Mouse (Mus musculus): ENCODE measurements around the gene Epc2.

Gene Epc2

DNA sequence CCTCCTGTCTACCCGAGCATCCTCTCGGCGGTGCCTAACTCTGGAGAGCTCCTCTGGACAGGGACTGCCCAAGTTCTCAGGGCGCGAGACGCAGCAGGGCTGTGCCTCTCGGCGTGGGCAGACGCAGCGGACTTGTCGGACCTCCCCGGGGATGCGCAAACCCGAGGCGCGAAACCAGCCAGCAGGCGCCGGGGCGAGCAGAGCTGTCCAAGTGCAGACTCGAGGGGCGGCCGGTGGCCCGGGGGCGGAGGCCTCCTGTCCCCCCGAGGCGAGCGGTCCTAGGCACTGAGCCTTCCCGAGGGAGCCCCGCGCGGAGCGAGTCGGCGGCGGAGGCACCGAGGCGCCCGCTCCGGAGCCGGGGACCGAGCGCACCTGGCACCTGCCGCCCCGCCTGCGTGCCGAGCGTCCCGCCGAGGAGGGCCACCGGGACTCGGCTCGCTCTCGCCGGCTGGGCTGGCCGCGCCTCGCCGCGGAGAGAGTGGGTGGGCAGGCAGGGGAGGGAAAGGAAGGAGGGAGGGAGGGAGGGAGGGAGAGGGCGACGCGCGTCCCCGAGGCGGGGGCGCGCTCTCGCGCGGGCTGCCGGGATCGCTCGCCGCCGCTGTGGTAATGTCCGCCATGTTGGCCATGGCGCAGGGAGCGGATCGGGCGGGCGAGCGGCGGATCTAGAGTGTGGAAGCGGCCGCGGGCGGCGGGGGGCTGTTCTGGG lies at the start of gene Epc2:
Epc2 (plus strand) TSS at position 556 of the 706 bp plus-strand sequence.
- DNase-seq, result peak; percentile 86

GRCm38 (mm10) chr2:49405954-49406353 lies 45.3 kb upstream of the Epc2 start:
- DNase-seq, result no peak

DNA sequence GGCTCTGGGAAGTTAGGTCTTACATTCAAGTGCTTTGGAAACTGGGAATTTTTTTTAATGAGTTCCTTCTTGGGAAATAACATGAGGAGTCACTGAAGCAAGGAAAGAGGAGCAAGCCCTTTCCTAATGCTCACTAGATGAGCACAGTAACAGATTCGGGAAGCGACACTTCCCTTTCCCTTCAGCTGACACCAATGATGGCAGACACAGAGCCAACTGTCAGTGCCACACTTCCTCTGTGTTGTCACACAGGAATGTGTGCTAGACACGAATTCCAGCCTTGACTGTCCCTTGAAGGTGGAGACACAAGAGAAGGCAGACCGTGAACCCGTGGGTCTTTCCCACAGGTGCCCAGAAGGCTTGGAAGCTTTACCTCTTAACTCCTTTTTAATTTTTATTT lies 39.6 kb upstream of the Epc2 start:
- no peak for DNase-seq

- DNase-seq, result no peak
Observed at GRCm38 (mm10) chr2:49412576-49412975, 38.7 kb upstream of the Epc2 start.

DNA sequence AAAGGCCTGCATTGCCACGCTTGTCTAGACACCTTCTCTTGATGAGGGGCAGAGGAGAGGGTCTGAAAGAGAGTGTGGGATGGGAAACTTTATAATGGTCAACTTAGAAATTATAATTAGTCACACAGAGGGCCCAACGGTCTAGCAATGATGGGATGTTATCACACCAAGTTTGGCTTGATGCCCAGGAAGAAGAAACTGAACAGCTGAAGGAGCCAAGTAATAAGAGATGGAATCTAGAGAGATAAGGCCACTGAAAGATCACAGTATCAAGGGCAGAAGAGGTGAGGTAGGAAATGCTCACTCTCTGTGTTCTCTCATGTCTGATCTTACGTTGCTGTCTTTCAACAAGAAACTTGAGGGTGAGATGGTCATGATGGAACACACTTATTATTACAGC lies 35.4 kb upstream of the Epc2 start:
- DNase-seq, result no peak

GRCm38 (mm10) chr2:49417018-49417604 lies 34.2 kb upstream of the Epc2 start:
- DNase-seq, result no peak

DNA sequence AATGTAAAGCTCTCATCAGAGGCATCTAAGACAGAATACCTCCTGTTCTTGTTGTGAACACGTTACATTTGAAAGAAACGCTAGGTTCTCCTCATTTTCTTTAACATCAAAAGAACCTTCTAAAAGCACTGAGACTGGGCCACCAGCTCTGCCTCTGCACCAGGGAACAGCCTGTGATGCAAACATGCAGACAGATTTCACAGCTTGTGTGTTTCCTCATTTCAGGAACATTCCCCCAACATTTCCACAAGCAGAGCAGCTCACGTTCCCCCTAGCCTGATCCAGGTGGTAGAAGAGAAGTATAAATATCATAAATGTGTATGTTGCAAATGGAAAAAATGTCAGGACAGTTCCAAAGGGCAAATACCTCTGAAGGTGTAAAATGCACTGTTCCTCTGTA lies 30.9 kb upstream of the Epc2 start:
- no peak for DNase-seq

DNA sequence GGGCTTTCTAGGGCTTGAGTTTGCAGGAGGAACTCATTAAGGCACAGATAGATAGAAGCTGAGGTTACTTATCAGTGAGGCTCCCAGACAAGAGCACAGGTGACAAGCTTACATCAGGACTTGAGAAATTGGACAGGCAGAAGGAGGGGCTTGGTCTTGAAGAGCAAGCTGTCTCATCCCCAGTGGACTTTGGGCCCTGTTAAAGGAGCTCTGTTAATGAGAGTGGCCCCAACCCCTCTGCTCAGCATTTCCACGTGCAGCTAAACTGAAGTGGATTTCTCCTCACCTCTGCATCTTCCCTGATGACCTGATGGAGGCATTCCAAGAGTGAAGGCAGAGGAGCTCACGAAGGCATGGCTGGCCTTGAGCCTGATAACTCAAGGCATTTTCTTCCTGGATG lies 27.4 kb upstream of the Epc2 start:
- DNase-seq, result no peak

- no peak for DNase-seq
Observed at GRCm38 (mm10) chr2:49424788-49425187, 26.5 kb upstream of the Epc2 start.

DNA sequence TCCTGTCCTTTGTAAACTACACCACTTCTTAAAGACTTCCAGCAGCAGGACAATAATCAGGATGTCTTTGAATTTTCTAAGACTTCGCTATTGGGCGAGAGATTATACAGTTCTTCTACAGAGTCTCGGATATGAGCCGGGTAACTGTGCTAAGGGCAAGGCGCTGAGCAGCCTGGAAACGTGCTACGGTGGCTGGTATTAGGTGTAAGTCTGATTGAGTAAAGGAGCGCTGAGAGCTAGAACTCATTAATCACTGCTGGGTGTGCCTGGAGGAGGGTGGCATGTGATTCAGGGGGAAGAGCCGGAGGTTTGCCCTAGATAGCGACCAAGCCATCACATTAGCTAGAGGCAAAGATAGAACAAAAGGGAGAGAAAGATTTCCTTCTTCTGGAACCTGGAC lies 25.1 kb upstream of the Epc2 start:
- DNase-seq, result no peak

DNA sequence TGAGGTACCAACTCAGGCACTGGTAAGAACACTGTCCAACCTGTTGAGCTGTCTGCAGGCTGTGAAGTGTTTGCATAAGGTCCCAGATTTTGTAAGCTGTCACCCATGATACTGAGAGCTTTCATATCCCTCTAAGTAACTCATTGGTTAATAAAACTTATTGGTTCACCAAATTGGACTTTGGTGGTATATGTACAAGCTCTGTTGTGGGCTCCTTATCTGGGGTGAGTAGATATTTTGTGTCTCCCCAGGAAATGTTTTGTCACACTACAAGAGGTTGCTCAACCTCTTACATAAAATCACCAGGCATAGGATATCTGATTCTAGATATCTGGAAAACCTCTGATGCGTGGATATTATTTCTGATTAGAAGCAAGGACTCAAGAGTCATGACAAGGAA lies 20.3 kb upstream of the Epc2 start:
- DNase-seq, result no peak

DNA sequence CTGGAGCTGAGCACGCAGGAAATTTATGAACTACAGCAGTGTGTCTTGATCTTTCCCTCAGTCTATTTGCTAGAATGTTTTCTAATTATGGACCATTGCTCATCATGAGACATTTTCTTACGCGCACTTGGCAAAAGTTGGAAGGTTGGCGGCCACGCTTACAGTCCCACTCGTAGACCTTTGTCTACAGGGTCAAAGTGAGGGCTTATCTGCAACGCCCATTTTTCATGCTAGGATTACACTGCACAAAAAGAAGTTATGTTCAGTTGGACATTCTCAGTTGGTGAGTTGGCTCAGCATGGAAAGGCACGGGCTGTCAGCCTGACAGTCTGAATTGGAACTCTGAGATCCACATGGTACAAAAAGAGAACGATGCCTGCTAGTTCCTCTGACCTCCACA lies 18.1 kb upstream of the Epc2 start:
- no peak for DNase-seq

DNA sequence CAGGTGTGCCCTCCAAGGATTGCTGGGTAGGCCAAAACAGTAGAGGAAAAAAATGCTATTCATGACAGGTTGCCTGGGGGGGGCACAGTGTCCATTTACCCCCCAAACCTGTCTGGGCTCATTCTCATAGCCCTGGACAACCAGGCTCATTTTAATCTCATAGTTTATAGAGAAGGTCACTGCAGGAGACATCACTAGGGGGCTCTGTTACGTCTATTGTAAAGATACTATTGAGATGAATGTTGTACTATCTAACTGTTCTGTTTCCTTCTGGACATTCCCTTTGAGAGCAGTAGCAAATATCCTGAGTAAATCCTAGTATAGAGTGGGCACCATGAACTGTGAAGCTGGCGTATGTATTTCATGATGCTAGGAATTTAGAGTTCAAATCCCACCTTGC lies 5.0 kb upstream of the Epc2 start:
- DNase-seq, result no peak

DNA sequence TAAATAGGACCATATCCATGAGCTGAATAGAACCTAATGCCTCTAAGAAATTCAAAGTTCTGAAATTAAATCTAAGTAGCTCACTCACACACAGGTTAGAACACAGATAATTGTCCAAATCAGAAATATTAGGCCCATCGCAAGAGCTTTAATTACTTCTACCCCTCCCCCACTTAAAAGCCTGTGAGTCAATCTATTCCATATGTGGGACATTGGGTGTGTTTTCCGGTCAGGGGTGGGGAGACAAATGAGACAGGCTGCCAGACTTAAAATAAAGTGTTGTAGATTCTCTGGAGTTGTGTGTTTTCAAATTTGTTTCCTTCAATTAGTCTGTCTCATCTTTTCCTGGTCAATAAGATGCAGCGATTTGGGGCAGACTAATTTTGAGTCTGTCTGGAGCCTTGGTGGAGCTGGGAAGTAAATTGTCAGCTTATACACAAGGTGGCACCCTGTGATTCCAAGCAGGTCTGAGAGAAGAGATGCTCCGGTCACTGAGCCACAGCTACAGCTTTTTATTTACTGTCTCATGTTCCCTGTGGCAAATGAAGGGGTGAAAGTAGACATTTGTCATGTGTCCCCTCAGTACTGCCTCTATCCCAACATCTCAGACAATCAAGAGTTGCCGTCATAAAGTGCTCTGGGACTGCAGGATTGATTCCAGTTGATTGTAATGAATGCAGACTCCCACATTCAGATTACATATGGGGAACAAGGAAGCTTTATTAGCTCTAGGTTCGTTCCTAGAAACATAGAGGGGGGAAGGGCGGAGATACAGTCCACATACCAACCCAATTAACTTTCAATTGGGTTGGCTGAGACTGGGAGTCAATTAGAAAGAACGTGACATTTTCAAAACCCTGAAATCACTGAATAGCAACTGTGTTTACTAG lies 3.5 kb upstream of the Epc2 start:
- DNase-seq, result no peak

DNA sequence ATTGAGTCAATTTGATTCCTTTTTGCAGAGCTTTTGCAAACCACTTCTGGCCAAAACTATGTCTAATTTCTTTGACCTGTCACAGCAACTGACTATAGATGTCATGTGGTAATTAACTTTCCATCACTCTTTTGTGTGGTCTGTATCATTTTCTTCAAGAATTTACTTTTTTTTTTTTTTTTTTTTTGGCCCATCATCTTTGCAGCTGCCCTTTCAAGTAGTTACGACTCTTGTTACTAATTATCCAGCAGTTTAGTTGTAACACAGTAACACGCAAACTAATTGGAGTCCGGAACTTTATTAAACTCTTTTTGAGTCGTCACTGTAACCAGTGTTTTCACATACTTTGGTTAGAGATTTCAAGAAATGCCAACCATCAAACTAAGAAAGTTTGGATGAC lies 819 bp upstream of the Epc2 start:
- DNase-seq, result no peak

DNA sequence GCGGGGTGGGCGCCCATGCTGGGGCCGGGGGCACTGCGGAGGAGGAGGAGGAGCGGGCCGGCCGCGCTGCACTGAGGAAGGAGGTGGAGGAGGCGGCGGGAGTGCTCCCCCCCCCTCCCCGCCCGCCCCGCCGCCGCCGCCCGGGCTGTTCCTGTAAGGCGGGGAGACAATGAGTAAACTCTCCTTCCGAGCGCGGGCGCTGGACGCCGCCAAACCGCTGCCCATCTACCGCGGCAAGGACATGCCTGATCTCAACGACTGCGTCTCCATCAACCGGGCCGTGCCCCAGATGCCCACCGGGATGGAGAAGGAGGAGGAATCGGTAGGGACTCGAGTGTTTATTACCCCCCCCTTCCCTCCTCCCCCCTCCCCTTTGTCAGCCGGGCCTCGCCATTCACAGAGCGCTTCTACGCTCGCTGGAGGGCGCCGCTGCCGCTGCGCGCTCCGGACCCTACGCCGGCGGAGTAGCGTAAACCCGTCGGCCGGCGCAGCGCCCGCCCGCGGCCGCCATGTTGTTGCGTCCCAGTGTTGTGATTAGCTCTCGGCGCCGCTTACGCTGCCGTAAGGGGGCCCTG lies 438 bp downstream of the Epc2 start:
- peak; percentile 95 for DNase-seq

GRCm38 (mm10) chr2:49452451-49453081 lies 1.3 kb downstream of the Epc2 start:
- DNase-seq, result peak; percentile 67

- no peak for DNase-seq
Observed at GRCm38 (mm10) chr2:49457797-49458196, 6.5 kb downstream of the Epc2 start.

DNA sequence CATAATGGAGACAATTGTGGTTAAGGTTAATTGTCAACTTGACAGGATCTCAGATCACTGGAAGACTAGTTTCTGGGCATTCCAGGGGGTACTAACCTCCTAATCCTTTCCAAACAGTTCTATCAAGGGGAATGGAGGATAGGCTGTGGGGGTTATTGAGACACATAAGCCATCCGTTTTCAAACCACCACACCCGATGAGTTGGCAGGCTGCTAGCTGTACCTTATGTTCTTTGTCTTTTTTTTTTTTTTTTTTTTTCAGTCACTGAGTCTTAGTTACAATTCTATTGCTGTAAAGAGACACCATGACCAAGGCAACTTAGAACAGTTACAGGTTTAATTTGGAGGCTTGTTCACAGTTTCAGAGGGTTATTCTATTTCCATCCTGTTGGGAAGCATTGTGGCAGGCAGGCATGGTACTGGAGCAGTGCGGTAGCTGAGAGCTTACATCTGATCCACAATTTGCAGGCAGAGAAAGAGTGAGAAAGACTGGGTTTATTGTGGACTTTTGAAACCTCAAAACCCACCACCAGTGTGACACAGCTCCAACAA lies 14.5 kb downstream of the Epc2 start:
- no peak for DNase-seq

DNA sequence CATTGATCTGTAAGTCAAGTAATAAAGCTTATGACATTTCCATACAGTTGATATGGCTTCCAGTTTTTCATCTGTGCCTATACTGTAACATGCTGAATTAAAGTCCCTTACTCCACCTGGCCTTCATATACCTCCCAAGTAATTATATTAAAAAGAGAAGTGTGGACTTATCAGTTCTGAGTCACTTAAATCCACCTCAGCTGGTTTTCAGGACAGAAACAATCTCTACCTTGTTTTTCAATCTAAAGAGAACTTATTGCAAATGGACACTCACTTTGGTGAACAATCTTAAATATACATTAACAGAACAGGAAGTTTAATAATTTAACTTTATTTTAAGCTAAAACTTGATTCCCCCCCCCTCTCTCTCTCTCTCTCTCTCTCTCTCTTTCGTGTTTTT lies 15.8 kb downstream of the Epc2 start:
- no peak for DNase-seq

DNA sequence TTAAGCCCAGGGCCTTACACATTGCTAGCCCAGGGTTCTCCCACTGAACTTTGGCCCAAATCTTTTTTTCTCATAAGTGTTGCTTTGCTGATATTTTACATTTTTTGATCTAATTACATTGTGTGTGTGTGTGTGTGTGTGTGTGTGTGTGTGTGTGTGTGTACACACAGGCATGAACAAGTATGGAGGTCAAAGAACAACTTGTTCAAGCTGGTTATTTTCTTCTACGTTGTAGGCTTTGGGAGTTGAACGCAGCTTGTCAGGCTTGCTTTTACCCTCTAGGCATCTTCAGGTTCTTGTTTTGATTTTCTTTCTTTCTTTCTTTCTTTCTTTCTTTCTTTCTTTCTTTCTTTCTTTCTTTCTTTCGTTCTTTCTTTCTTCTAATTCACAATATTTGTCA lies 19.9 kb downstream of the Epc2 start:
- no peak for DNase-seq

DNA sequence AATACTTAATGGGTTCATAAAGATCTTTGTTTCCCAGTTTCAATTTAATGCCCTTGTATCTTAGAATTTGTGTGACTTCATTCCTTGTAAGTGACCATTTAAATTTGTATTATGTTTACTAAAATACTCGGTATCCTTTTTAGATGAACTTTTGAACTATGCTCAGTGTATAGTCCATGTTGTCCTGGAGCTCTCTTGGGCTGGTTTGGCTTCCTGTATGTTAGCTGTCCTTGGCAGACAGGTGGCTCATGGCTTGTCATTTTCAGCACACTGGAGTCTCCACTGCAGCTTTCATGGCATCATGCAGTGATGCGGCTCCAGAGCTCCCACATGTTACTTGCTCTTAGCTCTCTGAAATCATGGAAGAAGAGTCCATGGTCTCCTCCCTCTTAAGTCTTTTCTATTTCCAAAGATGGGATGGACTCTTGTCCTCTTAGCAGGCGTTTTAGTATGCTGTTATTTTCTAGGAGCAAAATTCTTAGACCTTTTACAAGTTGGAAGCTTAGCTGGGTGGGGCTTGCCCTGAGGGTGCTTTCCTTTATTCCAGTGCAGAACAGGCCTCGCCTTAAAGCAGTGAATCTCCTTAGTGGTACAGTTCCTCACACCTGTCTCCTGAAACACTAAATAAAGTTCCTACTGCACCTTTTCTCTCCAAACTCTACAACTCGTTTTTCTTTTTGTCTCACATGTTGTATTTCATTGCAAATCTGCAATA lies 20.5 kb downstream of the Epc2 start:
- no peak for DNase-seq

Data from lung, postnatal 14 days (tissue).